Mouse (Mus musculus): Measurements from ENCODE around the gene Hnrnpll.

GRCm38 (mm10) chr17:80099823-80100222, 37.7 kb upstream of the Hnrnpll start:
- TF ChIP-seq CTCF (IDR thresholded peaks at IDR 0.05; ENCODE audit: low read depth) (no peak), EP300 (IDR thresholded peaks at IDR 0.05; ENCODE audit: low read depth) (no peak)
